Mouse (Mus musculus): ENCODE data around the gene Nckap5.

Nckap5 gene

GRCm38 (mm10) chr1:126765506-126766170 is 65.0 kb downstream of the Nckap5 start:
- no peak for DNase-seq (ENCODE audit: low read depth, low spot score)

- DNase-seq (ENCODE audit: low read depth, low spot score): no peak
Measured at GRCm38 (mm10) chr1:126764201-126764600, 66.4 kb downstream of the Nckap5 start.

GRCm38 (mm10) chr1:126763192-126763591 is 67.4 kb downstream of the Nckap5 start:
- no peak for DNase-seq (ENCODE audit: low read depth, low spot score)

- no peak for DNase-seq (ENCODE audit: low read depth, low spot score)
Measured at GRCm38 (mm10) chr1:126760386-126760785, 70.2 kb downstream of the Nckap5 start.

GRCm38 (mm10) chr1:126755682-126756081 is 74.9 kb downstream of the Nckap5 start:
- peak; percentile 6 for DNase-seq (ENCODE audit: low read depth, low spot score)

- DNase-seq (ENCODE audit: low read depth, low spot score): no peak
Measured at GRCm38 (mm10) chr1:126753611-126754010, 77.0 kb downstream of the Nckap5 start.

- peak; percentile 11 for DNase-seq (ENCODE audit: low read depth, low spot score)
Measured at GRCm38 (mm10) chr1:126752247-126753037, 78.2 kb downstream of the Nckap5 start.

GRCm38 (mm10) chr1:126751137-126751536 is 79.5 kb downstream of the Nckap5 start:
- peak; percentile 6 for DNase-seq (ENCODE audit: low read depth, low spot score)

- DNase-seq (ENCODE audit: low read depth, low spot score): no peak
Measured at GRCm38 (mm10) chr1:126750156-126750555, 80.4 kb downstream of the Nckap5 start.

- DNase-seq (ENCODE audit: low read depth, low spot score): no peak
Measured at GRCm38 (mm10) chr1:126747914-126748313, 82.7 kb downstream of the Nckap5 start.

- no peak for DNase-seq (ENCODE audit: low read depth, low spot score)
Measured at GRCm38 (mm10) chr1:126745482-126746136, 85.0 kb downstream of the Nckap5 start.

- DNase-seq (ENCODE audit: low read depth, low spot score): no peak
Measured at GRCm38 (mm10) chr1:126744631-126745305, 85.8 kb downstream of the Nckap5 start.

GRCm38 (mm10) chr1:126738291-126738640 is 92.3 kb downstream of the Nckap5 start:
- no peak for DNase-seq (ENCODE audit: low read depth, low spot score)

GRCm38 (mm10) chr1:126737554-126738290 is 92.9 kb downstream of the Nckap5 start:
- DNase-seq (ENCODE audit: low read depth, low spot score): peak; percentile 47

GRCm38 (mm10) chr1:126731691-126732090 is 98.9 kb downstream of the Nckap5 start:
- no peak for DNase-seq (ENCODE audit: low read depth, low spot score)

- DNase-seq (ENCODE audit: low read depth, low spot score): peak; percentile 65
Measured at GRCm38 (mm10) chr1:126726400-126727055, 104.1 kb downstream of the Nckap5 start.

GRCm38 (mm10) chr1:126725628-126726367 is 104.8 kb downstream of the Nckap5 start:
- no peak for DNase-seq (ENCODE audit: low read depth, low spot score)

- peak; percentile 7 for DNase-seq (ENCODE audit: low read depth, low spot score)
Measured at GRCm38 (mm10) chr1:126721917-126722316, 108.7 kb downstream of the Nckap5 start.

- no peak for DNase-seq (ENCODE audit: low read depth, low spot score)
Measured at GRCm38 (mm10) chr1:126719733-126720348, 110.8 kb downstream of the Nckap5 start.

GRCm38 (mm10) chr1:126706611-126707010 is 124.0 kb downstream of the Nckap5 start:
- DNase-seq (ENCODE audit: low read depth, low spot score): no peak

All from brain, adult 2 months (tissue).